Mouse (Mus musculus) liver, embryonic 14.5 days (tissue): Measurements from ENCODE around the gene A630089N07Rik.

Experiments
- CTCF ChIP-seq: IDR thresholded peaks from 2 replicates; pipeline ENCODE4 v1.5.1; 2016; ENCODE audit warnings: antibody characterized with exemption, low read depth, control low read depth
- EP300 ChIP-seq: IDR thresholded peaks from 2 replicates; pipeline ENCODE4 v1.6.1; 2016; ENCODE audit warnings: antibody characterized with exemption, low read depth

GRCm38 (mm10) chr16:97960348-97960747 is 121.9 kb downstream of the A630089N07Rik start:
- no peak for TF ChIP-seq CTCF
- no peak for TF ChIP-seq EP300
